Mouse (Mus musculus) adrenal gland, postnatal 36 days (tissue): ENCODE results near the gene Ubr4. TPM values are rescaled to one million over a fixed set of nuclear protein-coding genes. Genes with fewer than 3 reads are reported as not detected.

Experiments
- DNase-seq, 2 experiments: peaks; one replicate each; pipeline ENCODE4 v3.0.0; 2021; ENCODE audit warnings: mixed read lengths in 1 of 2
- long read RNA-seq, 2 experiments: library from polyadenylated mRNA; stranded (forward); transcript quantifications; one replicate each; pipeline ENCODE4 v2.0.0; 2021; ENCODE audit warnings: borderline sequencing depth in 2 of 2
- total RNA-seq, 2 experiments: library from RNA; stranded (reverse); gene quantifications; 2 replicates each; pipeline ENCODE4 v1.2.3; 2021

The Ubr4 gene
- 100 to 1,000 TPM; 159 to 191 TPM for total RNA-seq
- long read RNA-seq, experiment 1, partial matches to known transcripts = 8 of 10 reads
- long read RNA-seq, experiment 1, other reads (novel, unspliced or antisense) = 2 of 10 reads
- long read RNA-seq, experiment 2, partial matches to known transcripts = 6 of 8 reads
- long read RNA-seq, experiment 2, other reads (novel, unspliced or antisense) = 1 of 8 reads

DNA sequence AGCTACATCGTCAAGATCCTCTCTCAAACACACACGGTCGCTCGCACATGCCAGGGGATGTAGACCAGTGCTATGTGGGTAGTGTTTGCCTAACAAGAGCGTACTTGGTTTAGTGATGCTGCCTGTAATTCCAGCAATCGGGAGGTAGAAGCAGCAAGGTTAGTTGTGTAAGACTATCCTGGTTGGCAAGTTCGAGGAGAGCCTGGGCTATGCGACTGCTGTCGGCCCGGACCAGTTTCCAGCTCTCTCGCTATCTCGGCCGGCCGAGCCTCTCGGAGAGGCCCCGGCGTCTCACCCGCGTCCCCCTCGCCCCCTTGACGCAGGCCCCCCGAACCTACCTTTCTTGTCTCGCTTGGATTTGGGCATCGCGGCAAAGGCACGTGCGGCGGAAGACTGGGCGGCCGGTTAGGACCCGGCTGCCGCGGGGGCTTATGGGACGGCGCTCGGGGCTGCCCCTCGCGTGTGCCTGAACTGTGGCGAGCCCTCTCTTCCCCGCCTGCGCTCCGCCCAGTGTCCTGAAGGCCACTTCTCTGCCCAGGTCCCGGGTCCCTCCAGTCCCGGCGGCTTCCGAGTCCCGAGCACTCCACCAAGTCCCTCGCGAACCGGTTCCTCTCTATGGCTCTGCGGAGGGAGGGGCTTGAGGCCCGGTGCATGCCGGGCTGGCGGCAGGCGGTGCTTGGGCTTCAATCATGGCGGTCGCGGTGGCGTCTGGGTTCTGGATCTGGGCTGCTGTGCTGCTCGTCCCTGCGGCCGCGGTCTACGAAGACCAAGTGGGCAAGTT, at the start of gene Ubr4, which contains the start of the genes Mrto4 and Emc1:
TSS of gene Ubr4 (plus strand) at position 679 of the 781 bp plus-strand sequence.
TSS of gene Mrto4 (minus strand) at position 646 of the 781 bp plus-strand sequence.
TSS of gene Emc1 (plus strand) at position 657 of the 781 bp plus-strand sequence.
- DNase-seq = peak; percentile 90 to 92

DNA sequence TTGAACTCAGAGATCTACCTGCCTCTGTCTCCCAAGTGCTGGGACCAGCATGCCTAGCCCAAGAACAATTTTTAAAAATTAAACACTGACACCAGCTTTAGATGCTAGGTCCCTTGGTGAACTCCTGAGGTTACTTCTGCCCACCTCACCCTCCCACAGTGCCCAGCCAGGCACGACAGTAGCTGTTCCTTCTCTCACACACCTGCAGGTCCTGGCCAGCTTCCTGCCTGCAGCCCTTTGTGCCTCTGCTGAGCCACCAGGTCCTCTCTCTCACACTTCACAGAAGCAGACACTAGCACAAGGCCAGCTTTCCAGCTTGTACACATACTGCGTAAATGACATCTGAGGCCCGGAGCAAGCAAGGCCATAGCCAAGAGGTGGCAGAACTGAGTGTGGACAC, 46.9 kb upstream of the Ubr4 start:
- no peak for DNase-seq

DNA sequence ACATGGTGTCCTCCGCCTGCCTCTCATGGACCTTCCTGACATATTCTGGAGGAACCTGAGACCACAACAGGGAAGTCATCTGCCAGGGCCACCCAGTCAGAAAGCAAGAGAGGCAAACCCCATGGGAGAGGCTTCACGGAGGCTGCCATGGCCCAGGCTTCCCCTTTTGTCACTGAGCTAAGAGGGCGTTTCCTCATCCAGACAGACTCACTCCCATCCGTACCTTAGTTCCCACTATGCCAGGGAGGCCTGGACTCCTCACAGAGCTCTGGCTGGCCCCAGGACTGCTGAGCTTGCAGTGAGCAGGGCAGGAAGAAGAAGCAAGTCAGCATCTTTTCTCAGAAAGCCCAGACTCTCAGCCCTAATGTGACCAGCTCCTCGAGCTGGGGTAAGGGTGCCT, 44.5 kb upstream of the Ubr4 start:
- DNase-seq = no peak

DNA sequence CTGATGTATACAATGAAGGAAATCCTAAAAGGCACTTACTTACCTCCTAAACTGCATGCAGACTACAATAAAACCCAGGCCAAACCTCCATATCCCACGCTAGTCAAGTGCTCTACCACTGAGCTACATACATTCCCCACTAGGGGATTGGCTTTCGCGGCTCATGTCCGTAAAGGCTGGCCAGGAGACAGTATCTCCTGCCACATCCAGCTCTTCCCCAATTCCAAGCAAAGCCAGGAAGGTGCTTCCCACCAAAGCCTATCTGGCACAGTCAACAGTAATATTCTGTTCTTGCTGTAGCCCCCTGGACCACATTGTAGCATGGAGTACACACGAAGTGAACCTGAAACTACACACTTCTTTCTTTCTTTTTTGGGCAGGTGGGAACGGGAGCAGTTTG, 42.8 kb upstream of the Ubr4 start:
- DNase-seq = no peak

DNA sequence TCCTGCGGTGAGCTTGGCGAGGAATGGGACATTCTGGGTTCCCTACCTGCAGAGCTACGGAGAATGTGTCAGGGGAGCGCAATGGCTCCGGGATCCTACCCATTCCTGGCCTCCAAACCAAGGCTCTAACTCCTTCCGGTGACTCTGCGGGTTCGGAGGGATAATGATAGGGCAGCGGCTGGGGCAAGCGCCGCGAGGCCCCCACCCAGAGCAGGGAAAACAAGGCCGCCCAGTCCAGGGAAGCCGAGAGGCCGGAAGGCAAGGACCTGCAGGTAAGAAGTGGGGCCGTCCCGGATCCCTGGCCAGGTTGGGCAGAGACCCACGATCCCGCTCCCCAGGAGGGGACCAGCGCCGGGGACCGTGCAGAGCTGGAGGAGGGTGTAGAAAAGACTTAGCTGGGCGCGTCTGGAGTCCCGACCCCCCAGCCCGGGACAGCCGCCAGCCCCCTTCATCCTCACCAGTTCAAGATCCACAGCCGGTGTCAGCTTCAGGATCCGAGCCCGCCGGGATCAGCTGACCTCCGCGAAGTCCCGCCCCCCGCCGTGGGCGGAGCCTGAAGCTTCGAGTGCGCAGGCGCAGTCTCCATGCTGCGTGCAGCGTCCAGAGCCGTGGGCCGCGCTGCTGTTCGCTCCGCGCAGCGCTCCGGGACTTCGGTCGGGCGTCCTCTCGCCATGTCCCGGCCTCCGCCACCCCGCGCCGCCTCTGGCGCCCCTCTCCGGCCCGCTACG, 42.1 kb upstream of the Ubr4 start, which contains the start of the genes Pqlc2 and Akr7a5:
TSS of gene Pqlc2 (minus strand) at position 538 of the 728 bp plus-strand sequence.
TSS of gene Akr7a5 (plus strand) at position 574 of the 728 bp plus-strand sequence.
- DNase-seq = peak; percentile 99

DNA sequence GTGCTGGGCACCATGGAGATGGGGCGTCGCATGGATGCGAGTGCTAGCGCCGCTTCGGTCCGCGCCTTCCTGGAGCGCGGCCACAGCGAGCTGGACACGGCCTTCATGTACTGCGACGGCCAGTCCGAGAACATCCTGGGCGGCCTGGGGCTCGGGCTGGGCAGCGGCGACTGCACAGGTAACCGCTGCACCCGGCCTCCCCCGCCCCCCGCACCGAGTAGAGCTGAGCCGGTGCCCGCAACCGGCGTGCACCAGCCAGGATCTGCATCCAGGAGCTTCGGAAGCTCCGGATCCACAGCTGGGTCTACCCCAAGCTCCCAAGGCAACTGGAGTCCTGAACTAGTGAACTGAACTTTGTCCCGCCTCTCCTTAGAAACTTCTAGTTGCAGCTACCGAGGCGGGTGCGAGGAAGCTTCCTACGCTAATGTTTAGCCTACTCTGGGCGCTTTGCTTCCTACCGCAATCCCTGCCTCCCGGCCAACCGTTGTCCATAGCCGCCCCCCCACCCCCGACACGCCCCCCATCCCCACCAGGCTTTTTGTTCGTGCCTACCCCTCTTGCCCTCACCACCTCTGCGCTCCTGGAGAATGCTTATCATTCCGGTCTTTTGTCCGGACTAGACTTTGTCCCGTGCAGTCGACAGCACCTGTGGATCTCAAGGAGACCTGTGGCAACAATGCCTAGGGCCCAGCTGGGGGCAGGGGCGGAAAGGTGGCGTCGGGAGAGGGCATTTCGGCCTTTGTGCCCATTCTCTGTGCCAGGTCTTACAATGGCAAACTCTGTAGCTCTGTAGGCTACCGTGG, 41.3 kb upstream of the Ubr4 start:
- DNase-seq = no peak

DNA sequence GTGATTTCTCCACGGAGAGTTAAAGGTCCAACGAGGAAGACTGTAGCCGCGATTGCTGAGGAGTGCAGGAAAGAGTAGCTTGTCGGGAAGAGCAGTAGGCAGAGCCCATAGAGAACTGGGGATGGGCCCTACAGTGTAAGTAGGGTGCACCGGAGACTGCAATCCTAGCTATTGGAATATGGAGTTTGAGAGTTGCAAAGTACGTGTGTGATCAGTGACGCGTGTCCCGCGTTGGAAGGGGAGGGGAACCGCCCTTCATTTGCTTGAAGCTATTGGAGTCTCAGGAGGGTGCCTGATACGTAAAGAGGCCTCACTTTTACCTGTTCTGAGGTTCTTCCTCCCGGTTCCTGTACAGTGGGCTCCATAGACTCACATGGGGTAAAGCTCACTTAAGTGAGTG, 40.7 kb upstream of the Ubr4 start:
- no peak for DNase-seq

DNA sequence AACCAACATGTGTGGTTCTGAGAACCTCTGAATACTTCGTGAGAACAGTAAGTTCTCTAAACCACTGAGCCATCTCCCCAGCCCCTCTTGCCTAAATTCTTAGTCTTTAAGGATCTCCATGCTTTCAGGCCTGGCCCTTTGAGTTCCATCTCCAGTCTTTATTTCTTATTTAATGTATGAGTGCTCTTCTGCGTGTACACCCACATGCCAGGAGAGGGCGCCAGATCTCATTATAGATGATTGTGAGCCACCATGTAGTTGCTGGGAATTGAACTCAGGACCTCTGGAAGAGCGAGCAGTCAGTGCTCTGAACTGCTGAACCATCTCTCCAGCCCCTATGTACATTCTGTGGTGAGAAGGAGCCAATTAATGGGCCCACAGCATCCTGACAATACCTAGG, 39.8 kb upstream of the Ubr4 start:
- DNase-seq = peak in 1 of 2 experiments; percentile 55

DNA sequence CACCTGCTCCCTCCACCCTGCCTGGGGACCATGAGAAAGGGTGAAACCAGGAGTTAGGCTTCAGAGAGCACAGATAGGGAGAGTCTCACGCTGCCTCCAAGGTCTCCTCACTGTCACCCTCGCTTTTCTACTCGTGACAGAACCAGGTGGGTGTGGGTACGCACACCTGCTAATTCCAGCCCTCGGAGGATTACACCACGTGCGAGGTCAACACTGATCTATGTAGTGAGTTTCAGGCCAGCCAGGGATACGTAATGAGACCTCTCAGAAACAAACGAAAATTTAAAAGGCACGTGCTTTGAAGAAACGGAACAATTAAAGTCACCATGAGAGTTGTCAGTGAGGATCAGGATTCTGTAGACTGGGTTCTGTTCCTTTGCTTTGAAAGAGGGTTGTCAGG, 34.0 kb upstream of the Ubr4 start:
- DNase-seq = no peak

DNA sequence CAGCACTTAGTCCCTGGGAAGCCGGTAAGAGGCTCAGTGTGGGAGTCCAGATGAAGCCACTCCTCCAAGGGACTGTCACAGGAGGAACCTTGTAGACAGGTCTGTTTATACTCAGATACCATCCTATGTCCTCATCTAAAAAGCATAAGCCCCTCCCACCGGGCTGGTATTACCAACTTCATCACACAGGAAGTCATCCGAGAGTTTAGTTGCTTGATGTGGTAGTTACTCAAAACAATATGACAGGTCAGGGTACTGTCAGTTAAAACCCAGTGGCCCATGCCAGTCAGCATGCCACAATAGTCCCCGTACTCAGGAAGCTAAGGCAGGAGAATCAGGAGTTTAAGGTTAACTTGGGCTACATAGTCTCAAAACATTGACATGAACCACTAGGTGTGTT, 32.7 kb upstream of the Ubr4 start:
- no peak for DNase-seq

DNA sequence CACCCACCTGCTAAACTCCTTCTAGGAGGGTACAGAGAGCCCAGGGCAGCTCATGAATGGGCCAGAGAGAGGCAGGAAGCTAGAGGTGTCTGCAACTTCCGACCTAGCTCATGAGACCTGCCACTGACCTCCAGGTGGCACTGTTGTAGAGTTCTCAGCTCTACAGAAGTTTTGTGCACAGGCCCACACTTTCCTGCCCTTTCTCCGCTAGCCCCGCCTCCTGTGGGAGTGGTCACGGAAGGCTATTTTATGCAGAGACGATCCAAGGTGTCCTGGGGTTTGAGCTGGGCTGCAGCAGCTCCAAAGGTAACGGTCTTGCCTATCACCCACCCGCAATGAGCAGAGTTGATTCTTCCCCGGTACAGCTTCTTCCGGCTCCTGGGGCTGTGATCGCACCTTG, 21.8 kb upstream of the Ubr4 start:
- DNase-seq = peak; percentile 85 to 91

DNA sequence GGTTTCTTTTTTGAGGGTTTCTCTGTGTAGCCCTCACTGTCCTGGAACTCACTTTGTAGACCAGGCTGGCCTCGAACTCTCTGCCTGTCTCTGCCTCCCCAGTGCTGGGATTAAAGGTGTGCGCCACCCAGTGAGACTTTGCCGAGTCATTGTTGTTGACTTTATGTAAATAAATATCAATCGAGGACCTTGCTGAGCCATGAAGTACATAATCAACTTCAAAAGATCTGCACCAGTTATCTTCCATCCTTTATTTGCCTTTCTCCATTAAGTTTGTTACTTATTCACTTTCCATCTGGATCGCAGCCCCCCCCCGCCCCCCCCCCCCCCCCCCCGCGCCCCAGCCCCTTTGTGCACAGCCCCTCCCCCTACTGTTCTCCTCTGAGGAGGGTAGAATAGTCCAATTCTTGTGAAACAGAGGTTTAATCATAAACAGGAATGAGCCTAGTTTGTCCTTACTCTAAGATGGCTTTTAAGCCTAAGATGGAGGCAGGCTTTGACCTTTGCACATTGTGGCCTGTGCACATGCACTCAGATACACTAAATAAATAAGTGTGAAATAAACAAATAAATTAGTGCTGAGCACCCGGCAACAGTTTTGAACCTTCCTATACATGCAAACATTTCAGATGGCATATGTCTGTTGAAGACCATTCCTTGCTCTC, 17.6 kb upstream of the Ubr4 start:
- no peak for DNase-seq

DNA sequence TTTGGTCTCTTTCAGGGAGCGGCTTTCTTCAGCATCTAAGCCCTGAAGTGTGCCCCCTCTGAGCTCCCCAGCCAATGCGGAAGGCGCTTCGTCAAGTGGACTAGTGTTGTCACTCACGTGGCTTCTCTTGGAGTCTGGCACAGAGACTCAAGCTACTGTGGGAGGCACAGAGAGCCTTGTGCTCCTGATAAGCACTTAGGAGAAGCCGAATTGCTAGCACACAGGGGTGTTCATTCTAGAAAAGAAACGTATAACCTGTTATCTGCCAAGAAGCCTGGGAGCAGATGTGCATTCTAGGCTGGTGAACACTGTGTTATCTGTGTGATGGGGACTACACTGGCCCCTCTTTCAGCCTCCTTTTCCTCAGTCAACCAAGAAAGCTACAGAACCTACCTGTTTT, 16.9 kb upstream of the Ubr4 start:
- DNase-seq = no peak

DNA sequence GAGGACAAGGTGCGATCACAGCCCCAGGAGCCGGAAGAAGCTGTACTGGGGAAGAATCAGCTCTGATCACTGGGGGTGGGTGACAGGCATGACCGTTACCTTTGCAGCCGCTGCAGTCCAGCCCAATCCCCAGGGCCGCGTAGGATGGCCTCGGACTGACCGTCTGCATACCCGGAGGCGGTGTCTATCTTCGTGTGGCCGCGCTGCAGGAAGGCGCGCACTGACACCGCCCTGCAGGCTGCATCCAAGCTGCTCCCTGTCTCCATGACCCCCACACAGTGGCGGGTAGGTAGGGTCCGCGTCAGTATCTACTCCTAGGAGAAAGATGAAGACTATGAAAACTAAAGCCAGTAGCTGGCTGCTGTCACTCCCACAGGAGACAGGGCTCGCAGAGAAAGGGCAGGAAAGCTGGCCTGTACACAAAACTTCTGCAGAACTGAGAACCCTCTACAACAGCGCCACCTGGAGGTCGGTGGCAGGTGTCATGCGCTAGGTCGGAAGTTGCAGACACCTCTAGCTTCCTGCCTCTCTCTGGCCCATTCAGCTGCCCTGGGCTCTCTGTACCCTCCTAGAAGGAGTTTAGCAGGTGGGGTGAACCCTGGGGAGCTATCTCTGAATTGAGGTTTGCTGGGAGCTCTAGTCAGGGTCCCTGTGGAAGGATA, 15.5 kb upstream of the Ubr4 start:
- DNase-seq = peak; percentile 88 to 91

DNA sequence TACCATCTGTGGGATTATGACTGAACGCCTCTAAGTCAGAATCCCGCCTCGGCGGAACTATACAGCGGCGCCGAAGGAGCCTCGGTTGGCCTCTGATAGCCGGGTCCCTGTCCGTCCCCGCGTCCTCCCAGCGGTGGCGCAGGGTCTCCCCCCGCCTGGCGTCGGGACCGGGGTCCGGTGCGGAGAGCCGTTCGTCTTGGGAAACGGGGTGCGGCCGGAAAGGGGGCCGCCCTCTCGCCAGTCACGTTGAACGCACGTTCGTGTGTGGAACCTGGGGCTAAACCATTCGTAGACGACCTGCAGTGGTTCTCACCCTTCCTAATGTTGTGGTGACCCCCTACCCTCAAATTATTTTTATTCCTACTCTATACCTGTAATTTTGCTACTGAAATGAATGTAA, 14.3 kb upstream of the Ubr4 start:
- no peak for DNase-seq

DNA sequence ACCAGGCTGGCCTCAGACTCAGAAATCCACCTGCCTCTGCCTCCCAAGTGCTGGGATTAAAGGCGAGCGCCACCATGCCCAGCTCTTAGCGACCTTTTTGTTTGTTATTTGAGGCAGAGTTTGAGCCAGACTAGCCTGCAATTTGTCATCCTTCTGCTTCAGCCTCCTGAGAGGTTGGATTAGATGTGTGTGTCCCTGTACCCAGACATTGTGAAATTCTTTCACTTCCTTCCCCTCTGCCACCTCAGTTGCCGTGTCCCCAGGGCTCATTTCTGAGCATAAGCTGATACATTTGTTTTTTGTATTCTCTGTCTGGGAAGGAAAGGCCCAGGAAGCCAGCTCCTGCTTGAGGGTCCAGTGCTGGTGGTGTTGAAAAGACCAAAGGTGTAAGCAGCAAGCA, 11.6 kb upstream of the Ubr4 start:
- no peak for DNase-seq

DNA sequence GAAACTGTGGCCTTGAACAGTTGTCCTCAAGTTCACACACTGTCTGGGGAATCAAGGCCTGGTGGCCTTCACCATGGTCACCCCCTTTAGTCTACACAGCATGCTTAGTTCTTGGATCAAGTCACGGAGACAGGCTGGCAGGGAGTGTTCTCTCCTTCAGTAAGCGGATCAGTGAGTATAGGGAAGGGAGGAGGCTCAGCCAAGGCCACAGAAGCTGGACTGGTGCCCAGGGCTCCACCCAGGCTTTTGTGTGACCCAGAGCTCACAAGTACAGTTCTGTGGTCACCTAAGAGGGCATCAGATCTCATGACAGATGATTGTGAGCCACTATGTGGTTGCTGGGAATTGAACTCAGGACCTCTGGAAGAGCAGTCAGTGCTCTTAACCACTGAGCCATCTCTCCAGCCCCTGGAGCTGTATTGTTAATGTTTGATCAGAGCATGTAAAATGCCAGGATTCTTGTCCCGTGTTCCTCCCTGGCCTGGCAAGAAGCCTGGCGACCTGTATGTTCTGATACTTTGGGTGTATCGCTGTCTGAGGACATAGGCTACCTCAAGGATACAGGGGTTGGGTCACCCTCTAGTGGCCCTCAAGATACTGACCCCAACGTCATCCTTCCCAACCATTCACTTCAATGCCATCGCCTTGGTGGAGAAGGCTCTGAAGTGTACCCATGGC, 10.7 kb upstream of the Ubr4 start:
- peak; percentile 85 to 91 for DNase-seq

DNA sequence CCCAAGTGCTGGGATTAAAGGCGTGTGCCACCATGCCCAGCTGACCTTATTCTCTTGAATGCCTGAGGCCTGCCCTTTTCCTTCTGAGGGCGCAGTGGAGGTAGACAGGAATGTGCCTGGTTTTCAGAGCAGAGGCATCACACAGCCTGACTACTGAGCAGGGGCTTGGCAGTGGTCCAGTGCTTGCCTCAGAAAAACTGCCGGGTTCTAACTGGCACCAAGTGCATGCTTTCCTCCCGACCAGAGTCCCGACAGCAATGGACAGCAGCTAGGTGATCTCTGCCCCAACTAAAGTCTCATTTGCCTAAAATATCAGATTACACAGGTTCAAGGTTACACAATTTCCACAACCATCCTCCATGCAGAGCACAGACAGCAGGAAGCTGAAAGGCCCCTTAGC, 8.7 kb upstream of the Ubr4 start:
- DNase-seq = peak; percentile 57 to 74

DNA sequence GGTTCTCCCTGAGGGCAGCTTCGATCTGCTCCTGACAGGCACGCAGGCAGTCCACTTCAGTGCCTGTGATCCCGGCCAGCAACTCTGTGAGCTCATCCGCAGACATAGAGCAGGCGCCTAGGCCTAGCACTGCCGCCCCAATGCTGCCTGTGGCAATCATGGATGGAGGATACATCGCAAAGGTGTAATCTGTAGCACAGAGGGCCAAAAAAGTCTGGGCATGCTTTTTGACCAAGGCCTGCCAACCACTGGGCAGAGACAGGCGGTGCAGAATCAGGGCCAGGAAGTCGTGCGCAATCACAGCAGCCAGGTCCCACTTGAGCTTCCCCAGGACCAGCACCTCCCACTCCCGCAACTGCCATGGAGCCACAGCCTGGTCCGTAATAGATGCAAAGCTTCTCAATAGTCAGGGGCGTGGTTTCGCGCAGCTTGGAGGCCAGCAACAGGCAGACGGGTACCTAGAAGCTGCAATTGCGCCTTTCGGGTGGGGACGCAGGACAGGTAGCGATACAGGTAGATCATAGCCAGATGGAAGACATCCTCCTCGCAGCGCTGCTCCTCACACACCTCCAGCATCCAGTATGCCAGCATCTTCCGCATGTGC, 6.9 kb upstream of the Ubr4 start:
- no peak for DNase-seq

DNA sequence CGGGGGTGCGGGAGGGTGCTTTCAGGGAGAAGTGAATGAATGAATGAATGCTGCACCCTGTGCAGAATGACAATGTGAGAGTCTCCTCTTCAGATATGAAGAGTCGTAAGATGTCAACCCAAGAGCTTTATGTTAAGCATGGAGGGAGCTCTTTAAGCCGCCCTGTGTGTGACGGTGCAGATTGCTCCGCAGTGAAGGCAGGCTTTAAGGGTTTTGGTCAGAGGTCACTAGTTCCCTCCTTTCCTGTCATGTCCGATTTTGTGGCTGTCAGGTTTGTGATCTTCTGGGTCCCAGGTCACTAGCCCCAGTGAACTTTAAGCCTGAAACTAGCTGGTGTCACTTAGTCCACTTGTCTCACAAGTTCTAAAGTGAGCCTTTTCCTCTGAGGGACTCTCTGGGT, 423 bp downstream of the Ubr4 start:
- DNase-seq = no peak
